Mouse (Mus musculus) intestine, embryonic 16.5 days (tissue): ENCODE data around the gene Ankrd23. TPM values are rescaled to one million over a fixed set of nuclear protein-coding genes. Genes with fewer than 3 reads are reported as not detected.
"Not testable (repeated sequence)": the region's sequence is repeated elsewhere in the genome, so short reads cannot be mapped to it uniquely, and the experiment has no call there.

ENCODE experiments used
- ATAC-seq: fragments of 200-750 bp; cut with Nextera tagmentation; 2 replicates; pipeline ENCODE4 v1.8.0; 2017; ENCODE audit warnings: moderate TSS enrichment, moderate library complexity
- H3K27ac ChIP-seq: fragments of 300-500 bp; sonication (generic); 2 replicates; pipeline ENCODE4 v1.5.1; 2014; ENCODE audit warnings: mild to moderate bottlenecking, low read length
- H3K27me3 ChIP-seq: fragments of 300-500 bp; sonication (generic); replicated peaks from 2 replicates; pipeline ENCODE4 v1.6.1; 2014; ENCODE audit warnings: low read length, control low read depth, mixed read lengths; ENCODE audit not compliant: control insufficient read depth, insufficient read depth
- H3K36me3 ChIP-seq: fragments of 300-500 bp; sonication (generic); 2 replicates; pipeline ENCODE4 v1.6.1; 2014; ENCODE audit warnings: low read length, control low read depth; ENCODE audit not compliant: control insufficient read depth, insufficient read depth
- H3K4me1 ChIP-seq: fragments of 300-500 bp; sonication (generic); 2 replicates; pipeline ENCODE4 v1.6.1; 2014; ENCODE audit warnings: low read length, control low read depth, mixed read lengths; ENCODE audit not compliant: control insufficient read depth, insufficient read depth
- H3K4me2 ChIP-seq: fragments of 300-500 bp; sonication (generic); 2 replicates; pipeline ENCODE4 v1.6.1; 2014; ENCODE audit warnings: low read depth, low read length, control low read depth
- H3K4me3 ChIP-seq: fragments of 300-500 bp; sonication (generic); 2 replicates; pipeline ENCODE4 v1.5.1; 2014; ENCODE audit warnings: mild to moderate bottlenecking, low read length
- H3K9ac ChIP-seq: fragments of 300-500 bp; sonication (generic); 2 replicates; pipeline ENCODE4 v1.6.1; 2014; ENCODE audit warnings: low read depth, low read length
- H3K9me3 ChIP-seq: fragments of 300-500 bp; sonication (generic); 2 replicates; pipeline ENCODE4 v1.6.1; 2016; ENCODE audit warnings: low read length, control low read depth; ENCODE audit not compliant: control insufficient read depth
- WGBS: fragments of 180-500 bp; shearing (Covaris S2); extraction: QIAGEN DNeasy Blood & Tissue Kit; methylation state at CpG from one replicate; pipeline ENCODE4 v1.1.7; 2014; 5-methylcytosine and 5-hydroxymethylcytosine counted together
- polyA plus RNA-seq: library from polyadenylated mRNA; unstranded; fragments of >200 nt; fragmentation: Nextera tagmentation; extraction: Ambion mirVana; gene quantifications from 2 replicates; pipeline ENCODE4 v1.2.1, GENCODE M21; 2015

Gene Ankrd23
- polyA plus RNA-seq, result 12.7 and 14.6 TPM in 2 replicates

DNA sequence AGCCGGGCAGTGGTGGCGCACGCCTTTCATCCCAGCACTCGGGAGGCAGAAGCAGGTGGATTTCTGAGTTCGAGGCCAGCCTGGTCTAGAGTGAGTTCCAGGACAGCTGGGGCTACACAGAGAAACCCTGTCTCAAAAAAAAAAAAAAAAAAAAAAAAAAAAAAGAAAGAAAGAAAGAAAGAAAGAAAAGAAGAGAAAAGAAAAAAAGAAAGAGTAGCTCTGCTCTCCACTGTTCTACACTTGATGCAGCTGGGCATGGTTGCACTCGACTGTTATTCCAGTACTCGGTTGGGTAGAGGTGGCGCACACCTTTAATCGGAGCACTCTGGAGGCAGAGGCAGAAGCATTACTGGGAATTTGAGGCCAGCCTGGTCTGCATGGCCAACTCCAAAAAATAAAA lies at the start of gene Ankrd23:
Gene Ankrd23 (minus strand): TSS at position 101 of the 400 bp plus-strand sequence.
- not testable (repeated sequence) for H3K27ac ChIP-seq, H3K9me3 ChIP-seq, ATAC-seq, H3K9ac ChIP-seq, H3K4me3 ChIP-seq, H3K27me3 ChIP-seq, H3K4me1 ChIP-seq, H3K4me2 ChIP-seq
- 94% methylated on average over 9 of the region's 9 CpGs for WGBS
- H3K36me3 ChIP-seq, result peaks cover 14% of the 10 kb centered on the region

DNA sequence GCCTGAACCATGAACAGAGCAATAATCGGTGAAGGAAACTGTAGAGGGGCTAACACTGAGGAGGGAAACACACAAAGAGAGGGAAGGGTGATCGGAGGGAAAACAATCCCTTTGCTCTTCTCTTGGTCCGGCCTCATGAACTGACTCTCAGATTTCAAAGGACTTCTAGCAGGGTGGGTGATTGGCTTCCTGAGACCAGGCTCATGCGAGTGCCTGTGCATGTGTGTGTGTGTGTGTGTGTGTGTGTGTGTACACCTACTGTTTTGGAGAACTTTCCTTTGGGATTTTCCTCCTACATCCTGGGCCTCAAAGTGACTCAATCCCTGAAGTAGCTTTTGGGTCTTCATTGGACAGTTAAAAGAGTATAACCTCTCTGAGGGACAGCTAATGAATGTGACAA lies 49.6 kb upstream of the Ankrd23 start:
- ATAC-seq, result no peak
- Histone ChIP-seq H3K36me3 (no peaks in the 10 kb centered on the region), H3K27ac (no peak overlapping the region), H3K4me2 (no peak overlapping the region), H3K27me3 (no peaks in the 10 kb centered on the region), H3K4me1 (peaks cover 37% of the 10 kb centered on the region), H3K9ac (no peak overlapping the region), H3K4me3 (no peak overlapping the region), H3K9me3 (no peaks in the 10 kb centered on the region)
- WGBS, result 62% methylated on average over 4 of the region's 4 CpGs

- H3K9me3 ChIP-seq, result no peaks in the 10 kb centered on the region
- H3K27ac ChIP-seq, result no peak overlapping the region
- no peaks in the 10 kb centered on the region for H3K27me3 ChIP-seq
- H3K4me2 ChIP-seq, result no peak overlapping the region
- no peak overlapping the region for H3K9ac ChIP-seq
- 72% methylated on average over 8 of the region's 8 CpGs for WGBS
- H3K4me3 ChIP-seq, result no peak overlapping the region
- H3K36me3 ChIP-seq, result no peaks in the 10 kb centered on the region
- no peak for ATAC-seq
- H3K4me1 ChIP-seq, result peaks cover 37% of the 10 kb centered on the region
These were observed 46.9 kb upstream of the Ankrd23 start for GRCm38 (mm10) chr1:36583408-36584116.

DNA sequence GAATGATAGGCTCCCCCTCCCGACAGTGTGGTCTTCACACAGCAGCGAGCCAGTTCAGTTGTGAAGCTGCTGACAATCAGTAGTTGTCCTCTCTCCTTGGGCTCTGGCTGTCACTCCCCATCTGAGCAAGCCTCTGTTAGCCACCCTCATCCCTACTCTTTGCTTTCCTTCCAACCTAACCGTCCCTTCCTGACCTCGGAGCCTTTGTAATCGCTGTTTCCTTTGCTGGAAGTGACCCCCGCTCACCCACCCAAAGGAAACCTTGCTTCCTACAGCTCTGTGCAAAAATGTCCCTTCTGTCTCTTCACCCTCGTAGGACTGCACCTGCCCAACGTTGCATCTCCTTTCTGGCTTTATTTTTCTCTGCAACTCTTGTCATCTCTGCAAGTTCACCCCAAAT lies 45.5 kb upstream of the Ankrd23 start:
- Histone ChIP-seq H3K4me2 (no peak overlapping the region), H3K4me1 (peaks cover 39% of the 10 kb centered on the region)
- no peak for ATAC-seq

GRCm38 (mm10) chr1:36581260-36581659 lies 44.6 kb upstream of the Ankrd23 start:
- no peak for ATAC-seq
- no peaks in the 10 kb centered on the region for H3K36me3 ChIP-seq
- peak overlapping the region; percentile 90; the same call in 1 of the 2 replicates for H3K27ac ChIP-seq
- peak overlapping the region; percentile 58; the same call in 1 of the 2 replicates for H3K9ac ChIP-seq
- 76% methylated on average over 5 of the region's 5 CpGs for WGBS
- H3K4me3 ChIP-seq, result no peak overlapping the region
- H3K27me3 ChIP-seq, result no peaks in the 10 kb centered on the region
- peaks cover 47% of the 10 kb centered on the region for H3K4me1 ChIP-seq
- H3K9me3 ChIP-seq, result no peaks in the 10 kb centered on the region
- H3K4me2 ChIP-seq, result no peak overlapping the region

More for the DNA sequence above, 45.5 kb upstream of the Ankrd23 start:
- Histone ChIP-seq H3K9ac (no peak overlapping the region), H3K4me3 (no peak overlapping the region), H3K36me3 (no peaks in the 10 kb centered on the region), H3K27me3 (no peaks in the 10 kb centered on the region), H3K9me3 (no peaks in the 10 kb centered on the region), H3K27ac (no peak overlapping the region)
- 79% methylated on average over 8 of the region's 8 CpGs for WGBS

DNA sequence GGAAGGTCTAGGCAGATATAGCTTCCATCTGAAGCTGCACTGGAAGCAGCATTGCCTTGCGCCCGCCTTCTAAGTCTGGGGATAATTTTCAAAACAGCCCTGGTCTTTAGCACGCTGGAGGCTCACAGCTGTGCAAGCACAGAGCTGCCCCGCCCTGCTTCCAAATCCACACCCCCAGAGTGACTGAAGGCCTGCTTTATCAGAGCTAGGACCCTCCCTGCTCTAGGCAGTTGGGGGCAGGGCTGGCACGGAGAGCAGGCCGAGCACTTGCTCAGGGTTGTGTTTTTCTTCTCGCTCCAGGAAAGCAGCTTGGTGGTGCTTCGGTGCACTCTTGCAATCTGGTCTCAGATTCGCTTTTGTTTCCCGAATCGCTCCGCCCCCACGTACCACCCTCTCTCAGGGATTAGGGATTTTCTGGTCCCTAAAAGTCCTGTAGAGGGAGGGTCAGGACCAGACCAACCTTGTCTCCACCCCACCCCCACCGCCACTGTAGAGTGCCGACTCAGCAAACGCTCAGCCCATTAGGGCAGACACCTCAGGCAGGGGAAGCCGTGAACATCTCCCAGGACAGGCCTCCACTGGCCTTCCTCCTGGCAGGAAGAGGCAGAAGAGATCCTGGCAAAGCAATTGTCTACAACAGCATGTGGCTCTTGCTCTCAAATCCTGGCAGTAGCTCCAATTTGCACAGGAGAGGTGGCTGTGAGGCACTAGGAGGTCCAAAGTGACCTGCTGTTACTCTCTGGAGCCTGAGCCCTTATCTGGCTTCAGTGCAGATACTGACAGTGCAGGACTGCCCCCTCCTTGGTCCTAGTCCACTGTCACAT lies 43.9 kb upstream of the Ankrd23 start:
- peak; percentile 87 for ATAC-seq
- H3K27me3 ChIP-seq, result no peaks in the 10 kb centered on the region
- H3K9ac ChIP-seq, result peak overlapping the region; percentile 58
- 2% methylated on average over 17 of the region's 17 CpGs for WGBS
- H3K4me2 ChIP-seq, result peak overlapping the region; percentile 65
- peak overlapping the region; percentile 23 for H3K4me3 ChIP-seq
- H3K9me3 ChIP-seq, result no peaks in the 10 kb centered on the region
- H3K36me3 ChIP-seq, result no peaks in the 10 kb centered on the region
- H3K27ac ChIP-seq, result peak overlapping the region; percentile 90
- H3K4me1 ChIP-seq, result peaks cover 52% of the 10 kb centered on the region

DNA sequence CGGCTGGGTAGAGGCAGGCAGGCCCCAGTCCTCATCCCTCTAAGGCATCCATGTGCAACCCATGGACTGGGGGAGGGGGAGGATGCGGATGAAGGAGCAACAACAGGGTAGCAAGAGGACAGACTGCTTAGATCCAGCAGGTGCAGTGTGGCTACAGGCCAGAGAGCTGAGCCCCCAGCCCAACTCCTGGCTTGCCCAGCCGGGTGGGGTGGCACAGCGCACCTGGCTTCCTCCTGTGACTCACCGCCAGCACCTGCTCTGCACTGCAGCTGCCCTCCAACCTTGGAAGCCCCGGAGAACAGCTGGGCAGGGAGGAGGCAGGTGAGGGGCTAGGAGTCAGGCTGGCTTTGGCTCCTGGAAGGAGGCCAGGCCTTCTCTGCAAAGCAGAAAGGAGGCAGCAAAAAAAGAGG lies 43.3 kb upstream of the Ankrd23 start:
- H3K4me1 ChIP-seq, result peaks cover 55% of the 10 kb centered on the region
- H3K4me3 ChIP-seq, result peak overlapping the region; percentile 23; the same call in 1 of the 2 replicates
- H3K4me2 ChIP-seq, result peak overlapping the region; percentile 65
- 28% methylated on average over 6 of the region's 6 CpGs for WGBS
- peak overlapping the region; percentile 90 for H3K27ac ChIP-seq
- no peaks in the 10 kb centered on the region for H3K27me3 ChIP-seq
- H3K9me3 ChIP-seq, result no peaks in the 10 kb centered on the region
- H3K9ac ChIP-seq, result peak overlapping the region; percentile 58
- ATAC-seq, result peak; percentile 54
- H3K36me3 ChIP-seq, result no peaks in the 10 kb centered on the region

- H3K27ac ChIP-seq, result peak overlapping the region; percentile 62
- no peak overlapping the region for H3K4me3 ChIP-seq
- peaks cover 74% of the 10 kb centered on the region for H3K4me1 ChIP-seq
- H3K4me2 ChIP-seq, result no peak overlapping the region; the same call in 1 of the 2 replicates
- peak; percentile 82 for ATAC-seq
- WGBS, result 41% methylated on average over 6 of the region's 6 CpGs
- H3K9ac ChIP-seq, result no peak overlapping the region
- no peaks in the 10 kb centered on the region for H3K27me3 ChIP-seq
- no peaks in the 10 kb centered on the region for H3K36me3 ChIP-seq
- H3K9me3 ChIP-seq, result no peaks in the 10 kb centered on the region
These were observed 40.5 kb upstream of the Ankrd23 start for GRCm38 (mm10) chr1:36576991-36577675.

DNA sequence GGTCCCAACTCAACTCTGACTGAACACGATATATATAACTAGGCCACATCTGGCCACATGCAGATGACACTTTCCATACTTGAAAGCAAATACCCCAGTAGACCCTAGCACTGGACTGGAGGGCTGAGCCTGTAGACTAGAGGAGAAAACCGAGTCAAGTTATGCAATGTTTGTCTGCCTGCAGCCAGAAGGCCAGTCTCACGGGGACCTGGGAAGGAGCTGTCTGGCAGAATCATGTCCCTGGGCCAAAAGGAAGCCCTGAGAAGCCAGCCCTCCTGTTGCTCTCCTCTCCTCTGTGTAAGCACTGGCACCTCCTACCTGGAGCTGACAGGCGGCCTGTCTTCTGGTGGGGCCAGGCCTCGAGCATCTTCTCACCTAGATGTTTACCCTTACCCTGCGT lies 38.7 kb upstream of the Ankrd23 start:
- no peak overlapping the region for H3K9ac ChIP-seq
- H3K4me3 ChIP-seq, result no peak overlapping the region
- 57% methylated on average over 6 of the region's 6 CpGs for WGBS
- no peaks in the 10 kb centered on the region for H3K36me3 ChIP-seq
- no peak overlapping the region for H3K4me2 ChIP-seq
- H3K27ac ChIP-seq, result no peak overlapping the region
- ATAC-seq, result no peak
- peaks cover 66% of the 10 kb centered on the region for H3K4me1 ChIP-seq
- H3K9me3 ChIP-seq, result no peaks in the 10 kb centered on the region
- no peaks in the 10 kb centered on the region for H3K27me3 ChIP-seq
